Mouse (Mus musculus): ENCODE results near the gene Gfra4. TPM values are rescaled to one million over a fixed set of nuclear protein-coding genes. Genes with fewer than 3 reads are reported as not detected.
A peak's percentile ranks its signal among the peaks of the same experiment; 100 is the strongest.

Gene Gfra4
- polyA plus RNA-seq, 1 experiment from 2014 or later, result 10.8 TPM

- no peak overlapping the region for H3K9ac ChIP-seq
- no peak overlapping the region for H3K27ac ChIP-seq
- peaks cover 62% of the 10 kb centered on the region for H3K27me3 ChIP-seq
- H3K36me3 ChIP-seq, result no peaks in the 10 kb centered on the region
- no peak overlapping the region for H3K4me3 ChIP-seq
- WGBS, result 61% methylated on average over 9 of the region's 9 CpGs
- H3K9me3 ChIP-seq (replicated peaks), result no peaks in the 10 kb centered on the region
- H3K4me1 ChIP-seq, result peaks cover 24% of the 10 kb centered on the region
- no peak overlapping the region for H3K4me2 ChIP-seq (replicated peaks)
- ATAC-seq (ENCODE audit: low FRiP score), result no peak
Observed at GRCm38 (mm10) chr2:131059781-131060540, 17.1 kb upstream of the Gfra4 start.

GRCm38 (mm10) chr2:131059377-131059776, 16.5 kb upstream of the Gfra4 start:
- Histone ChIP-seq H3K4me2 (replicated peaks) (no peak overlapping the region), H3K9ac (no peak overlapping the region), H3K4me1 (peaks cover 30% of the 10 kb centered on the region), H3K36me3 (no peaks in the 10 kb centered on the region), H3K27ac (no peak overlapping the region), H3K27me3 (peaks cover 62% of the 10 kb centered on the region), H3K4me3 (no peak overlapping the region), H3K9me3 (replicated peaks) (no peaks in the 10 kb centered on the region)
- WGBS, result 82% methylated on average over 1 of the region's 1 CpGs
- ATAC-seq (ENCODE audit: low FRiP score), result no peak

- Histone ChIP-seq H3K4me3 (no peak overlapping the region), H3K9ac (no peak overlapping the region), H3K27me3 (peaks cover 62% of the 10 kb centered on the region), H3K4me1 (peaks cover 37% of the 10 kb centered on the region), H3K4me2 (replicated peaks) (no peak overlapping the region), H3K9me3 (replicated peaks) (no peaks in the 10 kb centered on the region), H3K27ac (no peak overlapping the region), H3K36me3 (no peaks in the 10 kb centered on the region)
- ATAC-seq (ENCODE audit: low FRiP score), result no peak
- 96% methylated on average over 8 of the region's 8 CpGs for WGBS
Observed at GRCm38 (mm10) chr2:131058672-131059071, 15.8 kb upstream of the Gfra4 start.

- peaks cover 31% of the 10 kb centered on the region for H3K4me1 ChIP-seq
- no peak overlapping the region for H3K4me2 ChIP-seq (replicated peaks)
- no peak for ATAC-seq (ENCODE audit: low FRiP score)
- 2% methylated on average over 10 of the region's 10 CpGs for WGBS
- H3K4me3 ChIP-seq, result no peak overlapping the region
- no peak overlapping the region for H3K27ac ChIP-seq
- H3K27me3 ChIP-seq, result peaks cover 64% of the 10 kb centered on the region
- no peaks in the 10 kb centered on the region for H3K36me3 ChIP-seq
- no peaks in the 10 kb centered on the region for H3K9me3 ChIP-seq (replicated peaks)
- no peak overlapping the region; the same call in 1 of the 2 replicates for H3K9ac ChIP-seq
Observed at GRCm38 (mm10) chr2:131056191-131056590, 13.3 kb upstream of the Gfra4 start.

GRCm38 (mm10) chr2:131055631-131056030, 12.7 kb upstream of the Gfra4 start:
- H3K9ac ChIP-seq, result no peak overlapping the region
- ATAC-seq (ENCODE audit: low FRiP score), result no peak
- peaks cover 28% of the 10 kb centered on the region for H3K4me1 ChIP-seq
- no peaks in the 10 kb centered on the region for H3K36me3 ChIP-seq
- 4% methylated on average over 10 of the region's 10 CpGs for whole genome bisulfite sequencing
- peak overlapping the region; percentile 30; the same call in 1 of the 2 replicates for H3K4me3 ChIP-seq
- H3K27me3 ChIP-seq, result peaks cover 63% of the 10 kb centered on the region
- H3K4me2 ChIP-seq (replicated peaks), result no peak overlapping the region
- no peaks in the 10 kb centered on the region for H3K9me3 ChIP-seq (replicated peaks)
- H3K27ac ChIP-seq, result no peak overlapping the region

- WGBS, result 3% methylated on average over 21 of the region's 21 CpGs
- Histone ChIP-seq H3K27ac (no peak overlapping the region), H3K9ac (0 out of 2 replicates have a peak overlapping the region, but pooled peaks have one; percentile 18)
Observed at GRCm38 (mm10) chr2:131054646-131055264, 11.9 kb upstream of the Gfra4 start.

GRCm38 (mm10) chr2:131053851-131054645, 11.2 kb upstream of the Gfra4 start:
- Histone ChIP-seq H3K9me3 (replicated peaks) (no peaks in the 10 kb centered on the region), H3K36me3 (no peaks in the 10 kb centered on the region), H3K27me3 (peaks cover 66% of the 10 kb centered on the region), H3K4me1 (peaks cover 25% of the 10 kb centered on the region), H3K9ac (0 out of 2 replicates have a peak overlapping the region, but pooled peaks have one; percentile 18), H3K27ac (no peak overlapping the region), H3K4me2 (replicated peaks) (peak overlapping the region; percentile 50), H3K4me3 (peak overlapping the region; percentile 30)
- under 1% methylated on average over 45 of the region's 45 CpGs for WGBS
- no peak for ATAC-seq (ENCODE audit: low FRiP score)

More at GRCm38 (mm10) chr2:131054646-131055264, 11.9 kb upstream of the Gfra4 start:
- Histone ChIP-seq H3K4me2 (replicated peaks) (peak overlapping the region; percentile 50), H3K4me1 (peaks cover 25% of the 10 kb centered on the region), H3K4me3 (peak overlapping the region; percentile 30), H3K36me3 (no peaks in the 10 kb centered on the region), H3K27me3 (peaks cover 66% of the 10 kb centered on the region), H3K9me3 (replicated peaks) (no peaks in the 10 kb centered on the region)
- ATAC-seq (ENCODE audit: low FRiP score), result peak; percentile 10; the same call in 1 of the 2 replicates

GRCm38 (mm10) chr2:131052862-131053418, 10.1 kb upstream of the Gfra4 start:
- no peak overlapping the region for H3K4me2 ChIP-seq (replicated peaks)
- no peaks in the 10 kb centered on the region for H3K36me3 ChIP-seq
- WGBS, result 79% methylated on average over 6 of the region's 6 CpGs
- H3K27me3 ChIP-seq, result peaks cover 66% of the 10 kb centered on the region
- no peak overlapping the region for H3K27ac ChIP-seq
- H3K9me3 ChIP-seq (replicated peaks), result no peaks in the 10 kb centered on the region
- peaks cover 25% of the 10 kb centered on the region for H3K4me1 ChIP-seq
- H3K9ac ChIP-seq, result no peak overlapping the region
- no peak overlapping the region for H3K4me3 ChIP-seq
- ATAC-seq (ENCODE audit: low FRiP score), result no peak

GRCm38 (mm10) chr2:131052043-131052442, 9.2 kb upstream of the Gfra4 start:
- Histone ChIP-seq H3K4me1 (peaks cover 25% of the 10 kb centered on the region), H3K36me3 (no peaks in the 10 kb centered on the region), H3K4me2 (replicated peaks) (no peak overlapping the region), H3K27me3 (peaks cover 65% of the 10 kb centered on the region), H3K9ac (no peak overlapping the region), H3K27ac (no peak overlapping the region), H3K4me3 (no peak overlapping the region), H3K9me3 (replicated peaks) (no peaks in the 10 kb centered on the region)
- WGBS, result 66% methylated on average over 5 of the region's 5 CpGs
- ATAC-seq (ENCODE audit: low FRiP score), result no peak

- no peaks in the 10 kb centered on the region for H3K36me3 ChIP-seq
- H3K4me2 ChIP-seq (replicated peaks), result no peak overlapping the region
- no peaks in the 10 kb centered on the region for H3K9me3 ChIP-seq (replicated peaks)
- H3K4me1 ChIP-seq, result peaks cover 8% of the 10 kb centered on the region
- ATAC-seq (ENCODE audit: low FRiP score), result no peak
- H3K27ac ChIP-seq, result no peak overlapping the region
- H3K27me3 ChIP-seq, result peaks cover 29% of the 10 kb centered on the region
- H3K9ac ChIP-seq, result no peak overlapping the region
- H3K4me3 ChIP-seq, result no peak overlapping the region
- 96% methylated on average over 2 of the region's 2 CpGs for WGBS
Observed at GRCm38 (mm10) chr2:131046025-131046424, 3.1 kb upstream of the Gfra4 start.

- no peak for ATAC-seq (ENCODE audit: low FRiP score)
- peaks cover 14% of the 10 kb centered on the region for H3K4me1 ChIP-seq
- no peaks in the 10 kb centered on the region for H3K9me3 ChIP-seq (replicated peaks)
- H3K4me2 ChIP-seq (replicated peaks), result no peak overlapping the region
- H3K9ac ChIP-seq, result no peak overlapping the region
- WGBS, result 81% methylated on average over 9 of the region's 9 CpGs
- no peaks in the 10 kb centered on the region for H3K36me3 ChIP-seq
- peaks cover 34% of the 10 kb centered on the region for H3K27me3 ChIP-seq
- no peak overlapping the region for H3K4me3 ChIP-seq
- no peak overlapping the region for H3K27ac ChIP-seq
Observed at GRCm38 (mm10) chr2:131044989-131045720, 2.3 kb upstream of the Gfra4 start.
